Mouse (Mus musculus): ENCODE results near the gene Ghitm. TPM values are rescaled to one million over a fixed set of nuclear protein-coding genes. Genes with fewer than 3 reads are reported as not detected.

The Ghitm gene
- total RNA-seq, 2 experiments from 2014 or later = 425 to 441 TPM

- no peak for TF ChIP-seq CTCF (IDR thresholded peaks at IDR 0.05)
- DNase-seq (ENCODE audit: extremely low spot score in 1 of 2, low spot score in 2 of 2) = peak; percentile 22 to 24
- Histone ChIP-seq H3K27ac (no peak within 1 kb of the TSS), H3K4me3 (peak within 1 kb of the TSS; percentile 46)
- intact Hi-C loops (cut with DNase I) = no loop called here
These were observed 37.0 kb downstream of the Ghitm start, which contains the start of gene Cdhr1 for GRCm38 (mm10) chr14:37097956-37098530. TSS of gene Cdhr1 (minus strand) at chr14:37098347.

- Histone ChIP-seq H3K4me3 (no peak overlapping the region), H3K27ac (no peak overlapping the region)
- intact Hi-C loops (cut with DNase I) = no loop called here
- no peak for DNase-seq (ENCODE audit: extremely low spot score in 1 of 2, low spot score in 2 of 2)
- no peak for TF ChIP-seq CTCF (IDR thresholded peaks at IDR 0.05)
These were observed 39.5 kb downstream of the Ghitm start for GRCm38 (mm10) chr14:37095556-37095955.

GRCm38 (mm10) chr14:37094436-37094835 is 40.6 kb downstream of the Ghitm start:
- Histone ChIP-seq H3K4me3 (no peak overlapping the region), H3K27ac (no peak overlapping the region)
- no peak for TF ChIP-seq CTCF (IDR thresholded peaks at IDR 0.05)
- intact Hi-C loops (cut with DNase I) = no loop called here
- no peak for DNase-seq (ENCODE audit: extremely low spot score in 1 of 2, low spot score in 2 of 2)

GRCm38 (mm10) chr14:37083755-37084154 is 51.3 kb downstream of the Ghitm start:
- no peak overlapping the region for H3K4me3 ChIP-seq
- DNase-seq (ENCODE audit: extremely low spot score in 1 of 2, low spot score in 2 of 2) = no peak
- no peak overlapping the region for H3K27ac ChIP-seq
- intact Hi-C loops (cut with DNase I) = no loop called here
- TF ChIP-seq CTCF (IDR thresholded peaks at IDR 0.05) = no peak

- intact Hi-C loops (cut with DNase I) = no loop called here
- DNase-seq (ENCODE audit: extremely low spot score in 1 of 2, low spot score in 2 of 2) = no peak
- no peak for TF ChIP-seq CTCF (IDR thresholded peaks at IDR 0.05)
- Histone ChIP-seq H3K4me3 (no peak overlapping the region), H3K27ac (no peak overlapping the region)
These were observed 54.3 kb downstream of the Ghitm start for GRCm38 (mm10) chr14:37080724-37081123.

Other genes starting within 250 kb of the Ghitm start
- 10 to 100 TPM; 83.8 to 85.8 TPM for gene Ccser2, start 166.5 kb downstream of the Ghitm start, total RNA-seq (2021)
- not detected for gene Rgr, start 86.3 kb downstream of the Ghitm start, total RNA-seq (2021)
- gene Lrit1, start 80.4 kb downstream of the Ghitm start, total RNA-seq (2021) = not detected
- not detected for gene Lrit2, start 67.3 kb downstream of the Ghitm start, total RNA-seq (2021)
- gene Cdhr1, start 36.9 kb downstream of the Ghitm start, total RNA-seq (2021) = 10 to 100 TPM; 11.2 to 14.1 TPM
- gene 2610528A11Rik, start 21.2 kb downstream of the Ghitm start, total RNA-seq (2021) = under 1 TPM in 1 of 2 experiments, not detected in 1; 0.70 TPM

Measured in left cerebral cortex, adult 2 months (tissue).